Comparison of ENCODE assay signal across 18 mouse cellular contexts in genomic region chr15:8676211-8676691, GRCm38 (mm10). TPM values are rescaled to one million over a fixed set of nuclear protein-coding genes. Genes with fewer than 3 reads are reported as not detected.
DNase-seq lines count a peak whose midpoint lies in the region; ATAC-seq lines count a peak whose summit lies in the region.
"Had no signal": no experiment of that assay in that cellular context is flagged by ENCODE, and none has a peak within 500 bp of the region (broad histone marks: within the 10 kb centered on the region; RNA-seq: fewer than 3 reads in every experiment).

No protein-coding gene starts in this region.

- DNase-seq in embryo, embryonic 10 days (ENCODE audit: low spot score): peak; percentile 47
- DNase-seq in embryo, embryonic 11 days: no peak
- DNase-seq in lung, postnatal 14 days: no peak
- DNase-seq in induced T-regulatory cell, adult 2 months (ENCODE audit: low read depth): peak; percentile 14
- DNase-seq in left cerebral cortex, adult 8-10 months (ENCODE audit: low spot score in 2 of 2): no peak
- DNase-seq in cerebellum, adult 11-12 months: no peak
- no peak for DNase-seq in spleen, postnatal 14 days (ENCODE audit: low spot score in 2 of 2)
- DNase-seq: adrenal gland, postnatal 14 days; cerebellum, adult 2 months; gastrocnemius, adult 2 months; liver; liver, postnatal 0 days; right cerebral cortex, postnatal 14 days had no signal

- no peak overlapping the region for H3K9ac ChIP-seq in lung, embryonic 15.5 days
- H3K9ac ChIP-seq: forebrain, embryonic 15.5 days; hindbrain, embryonic 13.5 days; intestine, embryonic 15.5 days; liver, postnatal 0 days had no signal

- no peaks in the 10 kb centered on the region for H3K27me3 ChIP-seq in lung, embryonic 15.5 days
- H3K27me3 ChIP-seq: forebrain, embryonic 15.5 days; hindbrain, embryonic 13.5 days; intestine, embryonic 15.5 days had no signal

- H3K36me3 ChIP-seq in lung, embryonic 15.5 days: no peaks in the 10 kb centered on the region
- H3K36me3 ChIP-seq: forebrain, embryonic 15.5 days; hindbrain, embryonic 13.5 days; intestine, embryonic 15.5 days had no signal

- H3K4me1 ChIP-seq in lung, embryonic 15.5 days: peaks cover 17% of the 10 kb centered on the region; the same call in 1 of the 2 replicates
- H3K4me1 ChIP-seq: forebrain, embryonic 15.5 days; hindbrain, embryonic 13.5 days; intestine, embryonic 15.5 days had no signal

- 14% methylated on average over 5 of the region's 5 CpGs for whole genome bisulfite sequencing in lung, embryonic 15.5 days

- no peaks in the 10 kb centered on the region for H3K9me3 ChIP-seq in lung, embryonic 15.5 days
- H3K9me3 ChIP-seq: forebrain, embryonic 15.5 days; hindbrain, embryonic 13.5 days; intestine, embryonic 15.5 days had no signal

- no peak overlapping the region for H3K4me3 ChIP-seq in lung, embryonic 15.5 days
- H3K4me3 ChIP-seq: forebrain, embryonic 15.5 days; gastrocnemius, adult 2 months; hindbrain, embryonic 13.5 days; intestine, embryonic 15.5 days had no signal

- no peak overlapping the region for H3K4me2 ChIP-seq in lung, embryonic 15.5 days
- H3K4me2 ChIP-seq: forebrain, embryonic 15.5 days; hindbrain, embryonic 13.5 days; intestine, embryonic 15.5 days had no signal

- peak overlapping the region; percentile 49; the same call in 1 of the 2 replicates for H3K27ac ChIP-seq in lung, embryonic 15.5 days
- H3K27ac ChIP-seq: forebrain, embryonic 15.5 days; gastrocnemius, adult 2 months; hindbrain, embryonic 13.5 days; intestine, embryonic 15.5 days had no signal

- peak; percentile 35; the same call in 1 of the 2 replicates for ATAC-seq in lung, embryonic 15.5 days (ENCODE audit: borderline replicate concordance, extremely low read depth, low FRiP score, low TSS enrichment)
- ATAC-seq: activated CD4-positive, CD25-positive, alpha-beta regulatory T cell, adult 4 months; forebrain, embryonic 15.5 days; intestine, embryonic 15.5 days; liver, postnatal 0 days had no signal

RNA-seq across cellular contexts. Expression of gene Slc1a3, which starts 34.3 kb away (rescaled TPM):
- polyA plus RNA-seq in lung, embryonic 15.5 days (2015; fragmentation: Nextera tagmentation; extraction: Ambion mirVana): 20.9 and 23.8 TPM in 2 replicates
- total RNA-seq in left cerebral cortex, adult 8-10 months (2022): 100 to 1,000 TPM; 285 to 336 (median 314) TPM

Comparison
In these comparisons a context has a peak if more than half of its experiments do, and no peak if none do; other contexts are left out.
1. DNase-seq: peak in embryo, embryonic 10 days (single experiment) and induced T-regulatory cell, adult 2 months (single experiment); none in embryo, embryonic 11 days (single experiment), lung, postnatal 14 days (single experiment), left cerebral cortex, adult 8-10 months (0 of 2), cerebellum, adult 11-12 months (single experiment) and spleen, postnatal 14 days (0 of 2).